Mouse (Mus musculus) CD4-positive, CD25-positive, alpha-beta regulatory T cell, adult 4 months (primary cell): ENCODE data around the gene Coq9. TPM values are rescaled to one million over a fixed set of nuclear protein-coding genes. Genes with fewer than 3 reads are reported as not detected.
A peak's percentile ranks its signal among the peaks of the same experiment; 100 is the strongest.

Experiments
- ATAC-seq: one replicate; pipeline ENCODE4 v1.8.0; 2017
- polyA plus RNA-seq, 2 experiments: library from polyadenylated mRNA; unstranded; fragments of 100-300 nt; shearing (Covaris generic); gene quantifications; one replicate each; pipeline ENCODE4 v1.2.1; 2017

Coq9 gene
- polyA plus RNA-seq, 2 experiments from 2014 or later, result 45.6 to 67.5 TPM

DNA sequence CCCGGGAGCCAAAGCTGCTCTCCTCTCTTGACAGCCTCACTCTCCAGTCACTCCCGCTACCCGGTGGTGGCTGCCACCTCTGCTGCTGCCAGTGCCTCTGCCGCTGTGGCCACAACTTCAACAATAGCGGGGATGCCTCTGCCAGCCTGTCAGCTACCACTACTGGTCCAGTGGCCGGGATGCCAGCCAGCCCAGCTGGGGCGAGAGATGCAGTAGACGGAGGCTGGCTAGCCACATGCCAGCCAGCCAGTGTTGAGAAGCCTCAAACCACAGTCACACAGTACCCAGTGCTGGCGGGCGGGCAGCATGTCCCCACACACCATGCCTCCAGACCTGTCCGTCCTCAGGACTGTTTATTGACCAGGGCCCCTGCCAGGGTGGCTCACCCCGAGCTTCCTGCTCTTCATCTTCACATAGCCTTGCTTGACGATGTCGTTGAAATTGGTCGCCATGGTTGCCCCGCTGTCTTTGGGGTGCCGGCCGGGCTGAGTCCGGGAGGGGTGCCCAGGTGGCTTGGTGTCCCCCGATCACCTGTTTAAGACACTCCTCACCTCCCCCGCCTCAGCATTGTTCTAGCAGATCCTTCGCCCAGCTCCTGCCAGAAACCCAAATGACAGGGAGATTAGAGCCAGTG, 32.5 kb downstream of the Coq9 start:
- ATAC-seq, result peak; percentile 33

GRCm38 (mm10) chr8:94871108-94871894, 33.2 kb downstream of the Coq9 start:
- peak; percentile 56 for ATAC-seq

DNA sequence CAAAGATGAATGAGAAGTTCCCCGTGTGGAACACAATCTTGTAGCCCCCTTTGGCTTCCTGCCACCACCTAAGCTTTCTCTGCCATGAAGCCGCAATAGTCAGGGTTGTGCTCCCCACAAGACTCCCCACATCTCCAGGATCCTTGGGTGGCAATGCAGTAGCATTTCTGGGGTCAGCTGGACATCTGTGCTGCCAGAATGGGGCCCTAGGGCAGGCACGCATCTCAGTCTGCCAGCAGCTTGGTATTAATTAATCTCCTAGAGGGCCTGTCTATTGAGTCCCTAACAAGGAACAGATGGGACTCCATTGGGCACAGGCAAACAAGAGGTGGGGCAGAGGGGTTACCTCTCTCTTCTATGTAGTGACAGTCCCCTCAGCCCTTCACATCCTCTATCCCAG, 34.0 kb downstream of the Coq9 start:
- no peak for ATAC-seq

DNA sequence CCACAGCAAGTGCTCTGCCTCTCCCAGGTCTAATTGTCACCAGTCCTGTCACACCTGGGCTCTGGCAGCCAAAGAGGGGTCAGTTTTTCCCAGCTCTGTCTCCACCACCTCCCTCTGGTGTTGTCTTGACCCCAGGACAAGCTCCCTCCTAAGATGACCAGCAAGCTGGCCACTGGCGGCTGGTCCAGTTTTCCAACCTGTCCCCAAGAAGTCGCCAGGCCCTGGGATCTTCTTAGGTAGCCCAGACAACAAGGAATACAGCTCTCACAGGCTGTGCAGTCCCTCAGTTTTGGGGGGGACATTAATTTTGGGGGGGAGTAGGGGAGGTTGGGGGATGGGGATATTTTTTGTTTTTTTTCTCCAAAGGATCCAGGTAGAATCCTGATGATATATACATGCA, 34.5 kb downstream of the Coq9 start:
- no peak for ATAC-seq

- ATAC-seq, result no peak
Measured at GRCm38 (mm10) chr8:94874358-94874757, 36.2 kb downstream of the Coq9 start.

DNA sequence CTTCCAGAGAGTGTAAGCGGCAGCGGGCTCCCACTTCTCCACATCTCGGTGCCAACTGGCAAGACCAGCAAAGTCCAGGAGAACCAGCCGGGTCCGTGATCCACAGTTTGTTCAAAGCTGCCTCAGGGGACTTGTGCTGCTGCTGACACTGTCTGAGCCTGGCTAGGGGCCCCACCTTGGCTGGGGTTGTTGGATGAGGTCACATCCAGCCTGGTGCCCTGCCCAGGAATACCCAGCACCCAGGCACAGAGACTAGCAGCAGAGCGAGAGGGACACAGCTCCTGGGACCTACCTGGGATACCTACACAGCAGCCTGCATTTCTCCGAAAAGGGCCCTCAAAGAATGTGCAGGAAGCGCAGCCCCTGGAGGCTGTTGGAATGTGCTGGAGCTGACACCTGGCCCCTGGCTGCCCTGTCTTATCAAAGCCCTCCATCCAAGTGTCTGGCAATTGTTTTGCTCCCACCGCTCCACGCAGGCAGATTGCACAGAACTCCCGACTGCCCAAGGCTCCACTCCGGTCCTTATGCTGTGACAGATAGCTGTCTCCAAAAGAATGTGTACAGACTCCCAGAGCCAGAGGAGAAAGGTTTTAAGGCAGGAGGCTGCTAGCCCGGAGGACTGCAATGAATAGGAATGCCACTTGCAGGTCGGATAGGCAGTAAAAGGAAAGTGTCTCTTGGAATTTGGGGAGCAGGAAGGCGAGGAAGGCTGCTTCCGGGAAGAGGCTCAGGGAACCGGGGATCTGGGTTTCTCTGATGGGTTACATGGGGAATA, 37.2 kb downstream of the Coq9 start:
- ATAC-seq, result no peak

DNA sequence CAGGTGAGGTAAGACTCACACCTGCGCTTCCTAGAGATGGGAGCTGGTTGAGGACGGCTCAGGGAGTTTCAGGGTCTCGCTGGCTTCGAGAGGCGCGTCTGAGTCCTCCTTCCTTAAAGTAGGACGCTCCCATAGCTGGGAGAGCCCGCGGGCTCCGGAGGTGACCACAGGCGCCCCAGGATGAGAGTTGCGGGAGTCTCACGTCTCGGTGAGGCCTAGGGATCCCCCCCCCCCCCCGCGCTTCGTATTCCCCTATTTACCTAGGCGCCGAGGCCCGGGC, 37.7 kb downstream of the Coq9 start:
- no peak for ATAC-seq

DNA sequence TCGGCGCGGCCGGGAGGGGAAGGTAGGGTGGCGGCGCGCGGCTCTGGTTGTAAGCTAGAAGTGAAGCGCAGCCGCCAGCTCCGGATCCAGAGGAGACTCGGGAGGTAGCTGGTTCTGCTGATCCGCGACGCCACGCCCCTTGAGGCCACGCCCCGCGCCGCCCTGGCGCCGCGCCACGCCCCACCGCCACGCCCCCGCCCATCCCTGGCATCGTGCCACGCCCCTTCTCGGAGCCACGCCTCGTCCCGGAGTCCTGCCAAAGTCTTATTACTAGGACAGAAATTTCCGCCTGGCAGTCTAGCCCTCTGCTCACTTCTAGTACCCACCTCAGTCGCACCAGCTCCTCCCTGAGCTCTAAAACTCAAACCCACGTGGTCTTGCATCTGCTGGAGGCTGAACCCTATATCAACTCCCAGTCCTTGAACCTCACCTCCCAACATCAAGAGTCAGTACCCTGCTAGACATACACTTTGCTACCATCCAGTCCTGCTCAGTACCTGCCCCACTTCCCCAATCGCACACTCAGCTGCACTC, 38.1 kb downstream of the Coq9 start, which contains the start of gene Dok4:
Gene Dok4, minus strand, starts transcription at position 134 of the 534 bp plus-strand sequence.
- peak; percentile 83 for ATAC-seq

DNA sequence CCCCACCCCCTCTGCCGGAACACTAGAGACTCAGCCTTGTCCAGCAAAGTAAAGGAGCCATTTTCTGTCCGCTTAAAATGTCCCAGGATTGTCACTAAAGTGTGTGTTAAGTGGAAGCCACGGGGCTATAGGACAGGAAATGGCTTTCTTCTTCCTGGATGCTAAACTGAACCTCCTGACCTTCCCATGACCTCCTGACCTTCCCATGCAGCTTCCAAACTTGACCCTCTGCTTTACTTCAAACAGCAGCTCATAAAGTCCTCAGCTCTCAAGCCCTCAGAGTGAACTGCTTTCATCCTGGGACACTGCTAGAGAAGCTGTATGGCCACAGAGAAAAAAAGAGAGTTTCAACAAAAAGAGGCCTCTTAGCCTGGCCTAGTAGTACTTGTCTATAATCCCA, 38.7 kb downstream of the Coq9 start:
- no peak for ATAC-seq

DNA sequence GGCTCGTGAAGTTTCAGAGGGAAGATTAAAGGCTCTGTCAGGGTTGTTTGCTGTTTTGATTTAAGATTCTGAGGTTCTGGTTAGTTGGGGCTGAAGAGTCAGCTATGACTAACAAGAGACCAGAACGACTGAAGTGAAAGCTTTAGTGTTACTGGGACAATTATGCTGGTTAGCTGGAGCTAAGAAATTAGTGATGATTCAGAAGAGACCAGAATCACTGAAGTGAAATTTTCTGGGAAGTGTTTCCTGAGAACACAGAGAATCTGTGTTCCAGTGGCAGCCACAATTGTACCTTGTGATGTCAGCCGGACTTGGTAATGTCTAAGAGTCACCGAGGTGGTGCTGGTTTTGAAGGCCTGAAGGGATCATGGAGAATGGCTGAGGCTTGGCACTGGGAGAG, 42.6 kb downstream of the Coq9 start:
- no peak for ATAC-seq

GRCm38 (mm10) chr8:94888383-94889036, 50.4 kb downstream of the Coq9 start:
- no peak for ATAC-seq

DNA sequence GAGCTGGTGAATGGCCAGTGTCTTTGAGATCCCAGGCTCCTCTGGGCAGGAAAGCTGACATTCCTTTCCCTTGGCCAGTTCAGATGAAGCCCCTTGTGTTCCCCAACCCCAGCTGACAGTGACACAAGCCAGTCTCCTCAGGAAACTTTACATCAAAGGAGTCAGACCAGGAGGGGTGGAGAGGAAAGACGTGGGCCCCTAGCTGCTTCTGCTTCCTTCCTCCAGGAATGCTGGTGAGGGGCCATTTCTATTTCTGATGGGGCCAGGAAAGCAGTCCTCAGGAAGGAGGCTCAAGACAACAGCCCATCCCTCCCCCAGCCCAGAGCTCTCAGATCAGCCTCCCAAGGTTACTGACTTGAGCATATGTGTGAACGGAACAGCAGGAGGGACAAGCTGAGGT, 54.8 kb downstream of the Coq9 start:
- no peak for ATAC-seq

DNA sequence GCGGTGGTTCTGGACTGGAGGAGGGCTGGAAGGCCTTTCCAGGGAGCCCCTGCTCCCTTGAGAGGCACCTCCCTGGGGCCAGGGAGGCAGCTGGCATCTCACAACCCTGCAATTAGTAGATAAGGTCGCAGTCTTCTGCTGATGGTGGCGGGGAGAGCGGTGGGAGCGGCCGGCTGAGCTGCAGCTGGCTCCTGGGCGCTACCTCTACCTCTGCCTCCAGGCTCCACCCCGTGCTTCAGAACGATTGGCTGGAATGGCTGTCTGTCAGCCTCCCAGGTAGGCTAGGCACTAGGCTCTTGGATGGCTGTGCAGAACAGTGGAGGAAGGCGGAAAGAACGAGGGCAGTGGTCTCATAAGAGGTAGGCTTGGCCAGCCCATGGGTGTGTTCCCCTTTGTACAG, 61.1 kb downstream of the Coq9 start:
- no peak for ATAC-seq

- ATAC-seq, result no peak
Measured at GRCm38 (mm10) chr8:94900617-94901016, 62.5 kb downstream of the Coq9 start.

DNA sequence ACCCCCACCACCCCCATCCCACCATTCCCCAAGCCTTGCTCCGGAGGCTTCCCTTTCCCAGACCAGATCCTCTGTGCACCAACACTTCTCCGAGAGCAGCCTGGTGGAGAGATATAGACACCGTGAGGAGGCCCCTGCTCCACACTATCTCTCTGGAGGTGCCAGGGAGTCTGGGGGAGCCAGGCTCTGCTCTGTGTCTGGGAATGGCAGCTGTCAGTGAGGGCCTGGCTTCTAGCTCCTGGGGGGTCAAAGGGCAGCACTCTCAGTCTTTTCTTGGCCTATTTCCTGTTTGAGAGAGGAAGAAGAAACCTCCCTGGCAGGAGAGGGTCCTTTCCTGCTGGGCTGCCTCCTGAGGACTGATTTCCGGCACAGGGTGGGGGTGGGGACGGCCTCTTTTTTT, 62.9 kb downstream of the Coq9 start:
- ATAC-seq, result no peak

DNA sequence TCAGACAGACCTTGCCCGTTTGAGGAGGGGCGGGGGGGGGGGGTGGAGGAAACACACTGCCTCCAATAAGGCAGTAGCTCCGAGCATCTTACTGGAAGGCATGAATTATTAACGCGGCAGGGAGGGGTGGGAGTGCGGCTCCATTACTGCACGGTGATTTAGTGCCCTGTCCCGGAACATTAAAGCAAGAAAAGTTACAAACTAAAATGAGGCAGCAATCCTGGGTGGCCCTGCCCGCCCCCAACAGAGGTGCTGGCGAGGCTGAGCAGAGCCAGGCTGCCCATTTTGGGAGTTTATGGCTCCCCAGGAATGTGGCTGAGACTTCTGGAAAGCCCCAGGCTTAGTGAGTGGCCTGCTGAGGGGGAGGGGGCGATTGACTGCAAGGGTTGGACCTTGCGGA, 65.6 kb downstream of the Coq9 start:
- no peak for ATAC-seq

Other genes starting within 250 kb of the Coq9 start
- gene Rspry1, start 236.4 kb upstream of the Coq9 start, polyA plus RNA-seq, result 10 to 100 TPM; 25.3 to 29.6 TPM
- 10 to 100 TPM; 80.6 to 84.1 TPM for gene Fam192a, start 236.3 kb upstream of the Coq9 start, polyA plus RNA-seq
- 10 to 100 TPM; 22.2 to 28.4 TPM for gene Arl2bp, start 171.7 kb upstream of the Coq9 start, polyA plus RNA-seq
- under 1 TPM in 1 of 2 experiments, not detected in 1; 0.47 TPM for gene Pllp, start 142.0 kb upstream of the Coq9 start, polyA plus RNA-seq
- gene Ccl22, start 92.7 kb upstream of the Coq9 start, polyA plus RNA-seq, result not detected
- gene Cx3cl1, start 66.3 kb upstream of the Coq9 start, polyA plus RNA-seq, result not detected
- gene Ccl17, start 27.9 kb upstream of the Coq9 start, polyA plus RNA-seq, result not detected
- 100 to 1,000 TPM in 1 of 2 experiments, 10 to 100 TPM in 1; 79.2 to 108 TPM for gene Ciapin1, start within 50 bp of the Coq9 start, polyA plus RNA-seq
- 100 to 1,000 TPM in 1 of 2 experiments, 10 to 100 TPM in 1; 87.2 to 106 TPM for gene Polr2c, start 19.1 kb downstream of the Coq9 start, polyA plus RNA-seq
- 1 to 10 TPM in 1 of 2 experiments, under 1 TPM in 1; 0.92 to 1.1 TPM for gene Dok4, start 38.0 kb downstream of the Coq9 start, polyA plus RNA-seq
- not detected for gene Ccdc102a, start 79.8 kb downstream of the Coq9 start, polyA plus RNA-seq
- gene Adgrg5, start 85.4 kb downstream of the Coq9 start, polyA plus RNA-seq, result 1 to 10 TPM in 1 of 2 experiments, under 1 TPM in 1; 0.97 to 1.4 TPM
- gene Adgrg1, start 136.4 kb downstream of the Coq9 start, polyA plus RNA-seq, result 1 to 10 TPM; 4.6 to 8.4 TPM
- gene Adgrg3, start 179.4 kb downstream of the Coq9 start, polyA plus RNA-seq, result under 1 TPM in 1 of 2 experiments, not detected in 1; 0.51 TPM
- gene Drc7, start 216.8 kb downstream of the Coq9 start, polyA plus RNA-seq, result not detected
- 10 to 100 TPM; 13.6 to 21.3 TPM for gene Katnb1, start 242.9 kb downstream of the Coq9 start, polyA plus RNA-seq